Mouse (Mus musculus) E14TG2a.4 (cell line): Measurements from ENCODE around the gene Gm21985.

Experiments
- H3K27me3 ChIP-seq: 2 replicates; pipeline ENCODE4 v1.6.1; 2014; ENCODE audit warnings: low read length, control low read depth; ENCODE audit not compliant: insufficient read depth
- H3K36me3 ChIP-seq: 2 replicates; pipeline ENCODE4 v1.6.1; 2014; ENCODE audit warnings: low read length, control low read depth; ENCODE audit not compliant: insufficient read depth
- H3K4me1 ChIP-seq: replicated peaks from 2 replicates; pipeline ENCODE4 v1.6.1; 2014; ENCODE audit warnings: low read depth, low read length, control low read depth
- H3K4me3 ChIP-seq: replicated peaks from 2 replicates; pipeline ENCODE4 v1.5.1; 2014; ENCODE audit warnings: mild to moderate bottlenecking, low read length
- H3K9me3 ChIP-seq: 2 replicates; pipeline ENCODE4 v1.6.1; 2014; ENCODE audit warnings: low read length, control low read depth
- CTCF ChIP-seq: conservative IDR thresholded peaks from 2 replicates; pipeline ENCODE4 v1.5.1; 2014; ENCODE audit warnings: low read length
- NANOG ChIP-seq: IDR thresholded peaks from 2 replicates; pipeline ENCODE4 v1.6.1; 2014; ENCODE audit warnings: borderline replicate concordance, low read length, mixed read lengths
- POU5F1 ChIP-seq: IDR thresholded peaks from 2 replicates; pipeline ENCODE4 v1.6.1; 2014; ENCODE audit warnings: low read length, borderline replicate concordance

Gm21985 gene

DNA sequence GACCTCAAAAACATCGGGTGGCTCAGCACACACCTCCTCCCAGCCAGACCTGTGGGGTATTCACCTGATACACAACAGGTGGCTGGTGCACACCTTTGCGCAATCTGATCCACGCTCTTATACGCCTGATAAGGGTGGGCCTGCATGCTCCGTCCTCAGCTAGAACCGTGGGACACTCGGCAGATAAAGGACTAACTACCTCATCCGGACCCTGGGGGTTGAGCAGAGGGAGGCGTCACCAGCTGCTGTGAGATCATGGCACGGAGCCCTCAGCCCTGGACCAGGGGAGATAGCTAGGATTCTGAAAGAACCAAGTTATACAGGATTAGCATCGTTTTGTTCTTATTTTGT, at the start of gene Gm21985:
Gene Gm21985, plus strand, starts transcription at position 73 of the 351 bp plus-strand sequence.
- peaks cover 45% of the 10 kb centered on the region for H3K4me1 ChIP-seq
- peaks cover 25% of the 10 kb centered on the region for H3K36me3 ChIP-seq
- TF ChIP-seq NANOG = no peak
- no peak for TF ChIP-seq POU5F1
- TF ChIP-seq CTCF = no peak
- no peaks in the 10 kb centered on the region for H3K27me3 ChIP-seq
- H3K9me3 ChIP-seq = no peaks in the 10 kb centered on the region
- H3K4me3 ChIP-seq = peak within 1 kb of the TSS; percentile 90

DNA sequence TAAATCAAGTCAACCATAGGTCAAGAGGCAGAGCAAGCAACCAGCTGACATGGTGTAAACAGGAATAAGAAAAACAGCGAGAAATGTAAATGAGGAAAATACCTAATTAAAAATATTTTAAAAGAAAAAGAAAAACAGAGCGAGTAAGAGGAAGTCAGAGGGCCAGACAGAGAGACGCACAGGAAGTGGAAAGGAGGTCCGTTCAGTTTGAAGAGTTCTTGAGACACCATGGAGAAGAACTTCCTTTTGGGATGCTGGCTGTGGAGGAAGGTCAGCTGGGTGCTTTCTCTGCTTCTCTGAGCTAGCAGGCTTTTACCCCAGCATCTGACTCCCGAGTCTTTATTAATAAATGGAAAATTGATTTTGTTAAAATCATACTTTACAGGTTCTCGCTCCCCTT, 48.5 kb upstream of the Gm21985 start:
- Histone ChIP-seq H3K27me3 (no peaks in the 10 kb centered on the region), H3K4me3 (no peak overlapping the region), H3K4me1 (no peaks in the 10 kb centered on the region), H3K36me3 (no peaks in the 10 kb centered on the region), H3K9me3 (no peaks in the 10 kb centered on the region; the same call in 1 of the 2 replicates)
- TF ChIP-seq NANOG = no peak
- TF ChIP-seq POU5F1 = no peak

DNA sequence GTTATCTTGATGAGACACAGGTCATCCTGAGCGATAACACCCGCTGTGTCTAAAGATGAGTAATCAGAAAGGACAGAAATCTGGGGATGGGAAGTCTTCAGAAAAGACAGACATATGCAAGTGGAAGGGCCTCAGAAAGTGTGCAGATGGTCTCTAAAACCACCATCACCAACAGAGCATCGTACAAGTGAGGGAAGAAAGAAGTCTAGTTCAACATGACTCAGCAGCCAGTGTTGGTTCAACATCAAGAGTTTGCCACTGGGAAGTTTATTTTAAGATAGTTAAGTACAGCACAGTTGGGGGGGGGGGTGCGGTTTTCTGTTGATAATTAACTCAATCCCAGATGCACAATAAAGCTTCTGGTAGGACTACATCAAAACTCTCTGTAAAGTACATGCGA, 45.2 kb upstream of the Gm21985 start:
- H3K27me3 ChIP-seq = no peaks in the 10 kb centered on the region
- H3K4me1 ChIP-seq = peaks cover 5% of the 10 kb centered on the region
- H3K4me3 ChIP-seq = no peak overlapping the region
- TF ChIP-seq POU5F1 = no peak
- no peak for TF ChIP-seq CTCF
- no peak for TF ChIP-seq NANOG
- H3K36me3 ChIP-seq = no peaks in the 10 kb centered on the region
- no peaks in the 10 kb centered on the region; the same call in 1 of the 2 replicates for H3K9me3 ChIP-seq

DNA sequence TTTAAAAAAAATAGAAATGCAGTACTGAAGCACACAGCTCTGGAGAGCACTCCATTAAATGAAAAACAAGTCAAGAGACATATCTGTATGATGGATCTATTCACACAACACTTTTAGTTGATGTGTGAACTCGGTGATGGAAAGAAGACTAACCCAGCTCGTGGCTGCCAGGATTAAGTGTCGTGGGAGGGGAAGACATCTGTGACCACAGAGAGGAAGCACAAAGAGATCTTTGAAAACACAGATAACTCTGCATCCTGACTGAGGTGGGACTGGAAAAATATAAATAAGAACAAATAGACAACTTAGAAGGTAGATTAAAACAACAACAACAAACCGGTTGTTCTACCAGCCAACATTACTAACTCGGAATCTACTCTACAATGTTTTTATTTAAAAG, 43.5 kb upstream of the Gm21985 start:
- peaks cover 5% of the 10 kb centered on the region for H3K4me1 ChIP-seq
- H3K36me3 ChIP-seq = no peaks in the 10 kb centered on the region
- H3K9me3 ChIP-seq = no peaks in the 10 kb centered on the region; the same call in 1 of the 2 replicates
- no peak for TF ChIP-seq NANOG
- no peak for TF ChIP-seq CTCF
- TF ChIP-seq POU5F1 = no peak
- H3K27me3 ChIP-seq = no peaks in the 10 kb centered on the region
- H3K4me3 ChIP-seq = no peak overlapping the region

DNA sequence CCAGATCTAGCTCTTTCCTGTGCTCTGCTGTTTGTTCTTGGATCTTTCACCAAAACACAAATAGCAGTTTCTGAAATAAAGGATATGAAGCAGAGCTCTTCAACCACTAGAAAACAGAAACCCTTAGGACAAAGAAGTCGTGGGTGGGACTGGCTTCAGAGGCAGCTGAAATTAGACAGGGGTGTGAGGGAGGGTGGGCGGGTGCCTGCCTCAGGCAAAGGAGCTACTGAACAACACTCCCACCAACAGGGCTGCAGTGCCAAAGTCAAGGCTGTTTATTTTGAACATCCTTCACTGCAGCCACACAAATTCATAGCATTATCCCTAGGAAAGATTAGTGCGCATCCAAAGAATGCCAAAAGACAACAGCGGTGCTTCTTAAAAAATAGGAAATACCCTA, 41.8 kb upstream of the Gm21985 start:
- H3K4me1 ChIP-seq = peaks cover 5% of the 10 kb centered on the region
- no peaks in the 10 kb centered on the region for H3K27me3 ChIP-seq
- TF ChIP-seq NANOG (no peak), CTCF (no peak)
- no peaks in the 10 kb centered on the region for H3K36me3 ChIP-seq
- no peak overlapping the region for H3K4me3 ChIP-seq
- no peaks in the 10 kb centered on the region; the same call in 1 of the 2 replicates for H3K9me3 ChIP-seq

DNA sequence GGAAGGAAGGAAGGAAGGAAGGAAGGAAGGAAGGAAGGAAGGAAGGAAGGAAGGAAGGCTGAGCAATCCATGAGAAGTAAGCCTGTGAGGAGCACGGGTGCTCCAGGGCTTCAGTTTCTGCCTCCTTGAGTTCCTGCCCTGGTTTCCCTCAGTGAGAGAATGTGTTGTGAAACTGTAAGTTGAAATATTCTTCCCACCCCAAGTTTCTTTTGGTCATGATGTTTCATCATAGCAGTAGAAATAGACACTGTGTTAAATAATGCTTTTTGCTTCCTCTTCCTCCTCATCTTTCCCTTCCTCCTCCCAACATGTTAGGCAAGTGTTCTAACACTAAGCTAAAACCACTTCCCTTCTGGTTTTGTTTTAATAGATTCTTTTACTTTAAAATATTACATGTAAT, 33.5 kb upstream of the Gm21985 start:
- Histone ChIP-seq H3K36me3 (no peaks in the 10 kb centered on the region), H3K4me3 (no peak overlapping the region), H3K4me1 (no peaks in the 10 kb centered on the region), H3K9me3 (no peaks in the 10 kb centered on the region), H3K27me3 (no peaks in the 10 kb centered on the region)
- TF ChIP-seq CTCF (no peak), NANOG (no peak), POU5F1 (no peak)

DNA sequence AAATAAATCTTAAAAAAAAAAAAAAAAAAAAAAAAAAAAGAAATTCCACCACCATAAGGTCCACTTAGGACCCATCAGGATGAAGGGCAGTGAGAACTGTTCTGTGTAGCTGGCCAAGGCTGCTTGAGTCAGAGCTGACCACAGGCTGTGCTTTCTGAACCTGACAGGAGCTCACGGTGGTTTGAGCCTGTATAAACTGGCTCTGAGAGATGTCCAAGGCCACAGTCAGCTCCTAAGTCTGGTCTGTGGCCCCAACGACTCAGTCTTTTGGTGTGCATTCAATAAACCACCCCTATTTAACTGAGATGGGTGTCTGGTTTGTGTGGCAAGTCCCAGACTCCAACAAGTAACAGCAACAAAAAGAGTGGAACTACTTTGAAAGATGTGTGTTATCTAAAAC, 29.5 kb upstream of the Gm21985 start:
- H3K9me3 ChIP-seq = no peaks in the 10 kb centered on the region
- TF ChIP-seq NANOG (no peak), POU5F1 (no peak)
- H3K4me3 ChIP-seq = no peak overlapping the region
- H3K4me1 ChIP-seq = peaks cover 25% of the 10 kb centered on the region
- no peaks in the 10 kb centered on the region for H3K36me3 ChIP-seq
- H3K27me3 ChIP-seq = peaks cover 28% of the 10 kb centered on the region

DNA sequence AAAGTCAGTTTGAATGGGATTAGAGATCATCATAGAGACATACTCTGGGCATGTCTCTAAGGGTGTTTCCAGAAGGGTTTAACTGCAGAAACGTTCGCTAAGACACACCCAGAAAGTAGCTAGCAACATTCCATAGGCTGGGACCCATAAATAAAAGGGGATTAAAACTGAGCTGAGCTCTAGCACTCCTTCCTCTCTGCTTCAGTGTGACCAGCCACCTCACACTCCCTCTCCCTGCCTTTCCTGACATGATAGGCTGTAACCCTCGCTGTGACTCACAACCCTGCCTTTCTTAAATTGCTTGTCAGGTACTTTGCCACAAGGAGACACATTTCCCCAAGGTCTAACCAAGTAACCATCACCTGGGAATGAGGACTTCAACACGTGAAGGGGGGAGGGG, 28.1 kb upstream of the Gm21985 start:
- Histone ChIP-seq H3K4me1 (peaks cover 39% of the 10 kb centered on the region), H3K36me3 (0 out of 2 replicates have a peak, but pooled peaks cover 2% of the 10 kb centered on the region), H3K9me3 (no peaks in the 10 kb centered on the region), H3K27me3 (peaks cover 41% of the 10 kb centered on the region), H3K4me3 (no peak overlapping the region)
- TF ChIP-seq NANOG (no peak), CTCF (no peak), POU5F1 (no peak)

DNA sequence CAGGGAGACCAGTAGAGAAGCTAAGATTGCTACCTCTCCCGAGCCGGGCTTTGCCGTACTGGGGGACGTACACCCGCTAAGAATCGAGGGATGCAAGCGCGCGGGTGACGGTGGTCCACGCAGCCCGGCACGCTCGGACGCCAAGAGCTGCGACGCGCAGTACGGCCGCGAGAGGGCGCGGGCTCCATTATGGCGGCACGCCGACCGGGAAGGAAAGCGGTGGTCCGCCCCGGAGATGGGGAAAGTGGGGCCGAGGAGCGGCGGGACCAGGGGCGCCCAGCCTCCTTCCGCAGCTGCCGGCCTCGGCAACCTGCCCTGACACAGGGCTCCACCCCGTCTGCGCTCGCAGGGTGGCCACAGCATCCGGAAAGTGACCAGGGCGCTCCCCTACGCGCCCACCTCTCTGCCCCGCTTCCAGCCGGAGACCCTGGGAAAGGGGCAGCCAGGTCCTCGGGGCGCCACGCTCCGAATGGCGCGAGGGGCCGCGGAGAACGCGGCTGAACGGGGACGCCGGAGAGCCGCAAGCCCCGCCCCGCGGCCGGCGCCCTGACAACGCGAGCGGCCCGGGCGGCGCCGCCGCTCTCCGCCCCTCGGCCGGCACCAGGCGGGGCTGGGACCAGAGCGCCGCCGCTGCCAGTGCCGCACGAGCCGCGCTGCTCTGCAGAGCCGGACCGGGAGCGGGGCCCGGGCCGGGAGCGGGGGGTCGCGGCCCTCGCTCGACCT, 26.7 kb upstream of the Gm21985 start, which contains the start of gene Lpcat4:
Gene Lpcat4, plus strand, starts transcription at position 257 of the 723 bp plus-strand sequence.
- Histone ChIP-seq H3K4me1 (peaks cover 53% of the 10 kb centered on the region), H3K9me3 (no peaks in the 10 kb centered on the region), H3K4me3 (peak within 1 kb of the TSS; percentile 94), H3K27me3 (peaks cover 46% of the 10 kb centered on the region), H3K36me3 (peaks cover 5% of the 10 kb centered on the region; the same call in 1 of the 2 replicates)
- TF ChIP-seq CTCF (no peak), POU5F1 (no peak), NANOG (no peak)
